Mouse (Mus musculus): Measurements from ENCODE around the gene Ajap1.

Ajap1 gene

DNA sequence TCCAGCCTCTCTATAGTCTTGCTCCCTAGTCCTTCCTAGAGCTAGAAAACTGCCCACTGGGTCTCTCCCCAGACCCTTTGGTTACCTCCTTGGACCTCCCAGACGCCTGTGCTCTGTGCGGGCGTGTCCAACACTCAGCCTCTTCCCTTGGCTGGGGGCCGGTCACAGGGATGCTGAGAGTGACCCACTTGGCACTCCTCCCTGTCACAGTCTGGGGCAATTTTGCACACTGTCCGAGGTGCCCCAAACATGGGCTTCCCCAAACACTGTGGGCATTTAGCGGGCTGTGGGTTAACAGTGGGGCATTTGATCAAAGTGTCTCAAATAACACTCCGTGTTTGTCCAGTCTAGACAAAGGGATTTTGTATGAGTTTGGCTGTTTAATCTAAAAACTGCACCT, 29.1 kb downstream of the Ajap1 start:
- in situ Hi-C loops (cut with MboI, MseI) = no loop called here

DNA sequence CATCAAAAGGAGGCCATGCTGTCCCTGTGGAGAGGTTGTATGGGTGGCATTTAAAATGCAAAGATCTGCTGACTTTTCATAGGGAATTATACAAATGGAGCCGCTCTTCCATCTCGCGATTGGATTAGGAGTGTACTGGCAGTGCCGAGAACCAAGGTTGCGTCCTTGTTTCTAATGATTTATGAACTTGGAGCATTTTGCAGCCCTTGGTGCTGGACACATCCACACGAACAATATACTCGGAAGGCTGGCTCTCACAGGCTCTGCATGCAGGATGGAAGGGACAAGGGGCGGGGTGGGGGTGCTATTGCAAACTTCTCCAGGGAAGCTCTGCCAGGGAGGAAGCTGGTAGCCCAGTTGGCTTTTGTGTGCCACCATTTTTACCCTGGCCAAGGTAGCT, 31.1 kb downstream of the Ajap1 start:
- in situ Hi-C loops (cut with MboI, MseI) = no loop called here

DNA sequence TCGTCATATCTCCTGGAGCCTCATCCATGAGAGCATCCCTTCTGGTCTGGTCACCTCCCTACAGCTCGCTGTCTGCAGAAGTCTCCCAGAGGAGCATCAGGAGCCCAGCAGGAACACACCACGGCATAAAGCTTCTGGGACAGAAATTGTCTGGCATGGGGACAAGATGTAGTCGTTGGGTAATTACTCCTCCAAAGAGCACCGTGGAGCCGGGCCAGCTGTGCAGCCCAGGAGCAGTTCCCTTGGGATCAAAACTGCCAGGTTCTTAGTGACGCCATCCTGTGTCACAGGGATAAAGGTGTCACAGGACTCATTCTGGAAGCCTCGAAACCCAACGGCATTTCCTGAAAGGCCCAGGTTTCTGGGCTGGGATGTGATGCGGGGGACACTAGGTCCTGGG, 40.1 kb downstream of the Ajap1 start:
- in situ Hi-C loops (cut with MboI, MseI) = no loop called here

DNA sequence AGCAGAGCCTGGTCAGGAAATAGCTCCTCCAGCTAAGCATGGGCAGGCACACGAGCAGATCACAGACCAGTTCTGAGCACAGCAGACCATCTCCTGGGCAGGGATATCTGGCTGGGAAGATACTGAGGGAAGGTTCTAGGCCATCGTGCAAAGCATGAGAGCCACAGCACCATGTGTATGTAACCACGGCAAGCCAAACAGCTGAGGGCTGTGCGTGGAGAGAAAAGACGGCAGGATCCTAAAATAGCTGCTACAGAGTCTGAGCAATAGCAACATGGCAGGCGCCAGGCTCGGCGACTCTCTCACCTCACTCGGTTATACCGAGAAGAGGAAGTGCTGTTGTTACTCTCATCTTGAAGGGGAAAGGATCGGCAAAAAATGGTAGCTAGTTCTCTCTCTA, 42.7 kb downstream of the Ajap1 start:
- in situ Hi-C loops (cut with MboI, MseI) = loop anchor here (10.0 kb wide), 1 partner anchor 665 kb away; no protein-coding TSS in a partner anchor

DNA sequence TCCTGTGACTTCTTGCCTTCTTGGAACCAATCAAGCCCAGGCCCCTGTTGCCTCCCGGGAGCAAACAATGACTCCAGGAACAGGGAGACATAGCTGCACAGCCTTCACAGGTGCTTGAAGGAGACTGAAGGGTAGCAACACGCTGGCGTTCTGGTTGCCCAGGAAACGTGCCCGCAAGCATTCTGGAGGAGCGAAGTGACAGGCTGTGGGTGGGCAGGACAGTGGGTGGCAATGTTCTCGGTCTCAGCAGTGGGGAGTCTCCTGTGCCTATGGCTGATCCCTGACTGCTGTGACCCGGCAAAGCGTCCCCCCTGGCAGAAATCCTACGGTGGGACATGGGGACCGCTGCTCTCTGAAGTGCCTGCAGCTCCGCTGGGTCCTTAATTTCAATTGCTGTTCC, 43.6 kb downstream of the Ajap1 start:
- in situ Hi-C loops (cut with MboI, MseI) = loop anchor here (10.0 kb wide), 1 partner anchor 666 kb away; no protein-coding TSS in a partner anchor

DNA sequence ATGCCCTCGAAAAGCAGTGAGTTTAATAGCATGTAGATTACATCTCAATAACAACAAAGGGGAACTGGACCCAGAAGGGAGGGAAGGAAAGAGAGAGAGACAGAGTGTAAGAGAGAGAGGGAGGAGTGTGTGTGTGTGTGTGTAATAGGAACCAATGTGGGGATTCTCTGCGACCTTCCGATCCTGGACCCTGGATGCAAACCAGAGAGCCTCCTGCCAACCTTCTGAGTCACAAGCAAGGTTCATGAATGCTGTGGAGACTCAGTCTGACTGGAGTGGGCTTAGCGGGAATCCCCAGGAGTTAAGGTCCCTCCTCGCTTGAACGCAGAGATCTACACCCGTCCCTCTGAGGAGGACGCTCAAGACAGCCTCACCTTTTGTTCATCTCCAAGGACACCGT, 45.4 kb downstream of the Ajap1 start:
- in situ Hi-C loops (cut with MboI, MseI) = loop anchor here (10.0 kb wide), 1 partner anchor 668 kb away; no protein-coding TSS in a partner anchor

DNA sequence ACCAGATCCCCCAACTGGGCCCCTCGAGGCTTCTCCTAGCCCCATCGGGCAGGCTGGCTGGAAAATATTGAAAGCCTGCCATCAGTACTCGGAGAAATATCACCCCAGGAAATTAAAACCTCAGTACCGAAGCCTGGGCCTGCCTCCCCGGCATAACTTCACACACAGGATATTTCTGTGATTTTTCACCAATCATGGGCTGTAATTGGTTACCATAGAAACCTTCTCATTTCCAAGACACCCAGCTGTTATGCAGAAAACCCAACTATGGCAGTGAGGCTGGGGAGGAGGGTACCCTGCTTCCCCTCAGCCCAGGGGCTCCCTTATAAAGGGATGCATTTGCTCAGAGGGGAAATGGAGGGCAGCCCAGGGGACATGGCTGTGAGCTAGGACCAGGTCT, 46.7 kb downstream of the Ajap1 start:
- in situ Hi-C loops (cut with MboI, MseI) = loop anchor here (10.0 kb wide), 1 partner anchor 669 kb away; no protein-coding TSS in a partner anchor

DNA sequence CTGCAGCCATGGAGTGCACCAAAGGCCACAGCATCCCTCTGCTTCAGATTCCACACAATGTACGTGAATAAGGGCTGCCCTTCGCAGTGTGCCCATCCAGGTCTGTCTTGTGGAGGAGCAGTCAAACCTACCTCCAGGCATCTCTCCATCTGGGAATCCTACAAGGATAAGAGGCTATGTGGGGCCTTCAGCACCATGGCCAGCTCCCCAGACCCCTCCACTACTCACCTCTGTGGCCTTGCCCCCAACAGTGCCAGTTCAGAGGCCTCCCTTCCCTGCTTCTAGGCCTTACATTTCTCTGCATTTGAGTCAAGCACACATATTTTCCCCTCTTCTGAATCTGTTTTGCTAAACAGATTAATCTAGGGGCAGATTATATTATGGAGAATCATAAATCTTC, 52.6 kb downstream of the Ajap1 start:
- in situ Hi-C loops (cut with MboI, MseI) = loop anchor here (10.0 kb wide), 1 partner anchor 675 kb away; no protein-coding TSS in a partner anchor

DNA sequence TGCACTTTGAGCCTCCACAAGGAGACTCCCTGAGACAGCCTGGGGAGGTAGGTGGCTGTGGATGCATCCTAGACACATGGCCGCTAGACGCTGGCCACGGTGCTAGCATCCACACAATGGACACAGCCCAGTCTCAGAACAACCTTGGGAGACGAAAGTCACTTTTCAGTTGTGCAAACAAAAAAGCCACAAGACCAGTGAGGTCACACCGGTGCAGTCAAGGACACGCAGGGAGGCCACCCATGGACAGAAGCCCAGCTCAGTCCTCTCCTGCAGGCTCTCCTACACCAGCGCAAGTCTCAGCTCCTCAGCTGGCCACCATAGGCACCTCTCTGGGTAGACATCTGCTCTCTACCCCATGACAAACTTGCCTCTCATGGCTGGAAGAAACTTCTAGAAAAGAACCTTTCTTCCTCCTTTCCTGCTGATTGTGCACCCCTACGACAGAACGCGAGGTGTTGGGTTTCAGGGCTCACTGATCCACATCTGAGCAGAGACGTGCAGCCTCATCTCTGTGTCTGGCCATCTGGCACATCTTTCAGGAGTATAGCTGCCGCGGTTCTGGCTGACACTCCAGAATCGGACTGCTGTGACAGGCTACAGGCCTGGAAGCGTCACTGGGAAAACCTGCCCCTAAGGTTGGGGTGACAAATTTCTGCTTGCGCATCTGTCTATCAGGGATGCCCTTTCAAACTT, 56.5 kb downstream of the Ajap1 start:
- in situ Hi-C loops (cut with MboI, MseI) = no loop called here

DNA sequence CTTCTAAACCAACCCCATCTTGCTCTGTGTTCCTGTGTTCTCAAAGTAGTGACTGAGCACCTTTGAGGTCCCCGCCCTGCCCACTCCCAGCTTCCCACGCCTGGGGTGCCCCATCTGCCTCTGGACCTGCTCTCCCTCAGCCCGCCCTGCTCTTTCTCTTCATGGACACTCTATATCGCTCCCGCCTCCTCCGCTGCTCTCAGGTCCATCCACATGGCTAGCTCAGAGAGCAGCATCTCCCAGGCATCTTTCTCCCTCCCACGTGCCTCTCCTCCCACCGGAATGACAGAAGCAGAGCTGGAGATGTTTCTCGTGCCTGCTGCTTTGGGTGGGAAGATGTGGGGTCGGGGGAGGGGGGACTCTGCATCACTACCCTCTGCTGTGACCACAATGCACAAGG, 58.3 kb downstream of the Ajap1 start:
- in situ Hi-C loops (cut with MboI, MseI) = no loop called here

DNA sequence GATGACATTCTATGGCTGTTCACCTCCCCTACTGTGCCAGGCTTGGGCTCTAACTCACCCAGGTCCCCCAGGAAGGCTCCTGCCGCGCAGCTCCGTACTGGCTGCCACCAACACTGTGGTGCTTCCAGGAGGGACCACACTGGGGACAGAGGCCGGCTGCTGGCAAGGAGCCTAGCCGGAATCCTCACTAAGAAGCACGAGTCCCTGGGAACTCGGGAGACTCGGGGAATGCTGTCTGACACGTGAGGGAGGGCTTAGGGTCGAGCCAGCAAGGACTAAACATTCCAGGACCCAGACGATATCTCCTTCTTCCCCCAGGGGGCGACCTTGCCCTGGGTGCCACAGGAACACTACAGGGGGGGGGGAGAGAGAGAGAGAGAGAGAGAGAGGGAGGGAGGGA, 64.7 kb downstream of the Ajap1 start:
- in situ Hi-C loops (cut with MboI, MseI) = no loop called here

DNA sequence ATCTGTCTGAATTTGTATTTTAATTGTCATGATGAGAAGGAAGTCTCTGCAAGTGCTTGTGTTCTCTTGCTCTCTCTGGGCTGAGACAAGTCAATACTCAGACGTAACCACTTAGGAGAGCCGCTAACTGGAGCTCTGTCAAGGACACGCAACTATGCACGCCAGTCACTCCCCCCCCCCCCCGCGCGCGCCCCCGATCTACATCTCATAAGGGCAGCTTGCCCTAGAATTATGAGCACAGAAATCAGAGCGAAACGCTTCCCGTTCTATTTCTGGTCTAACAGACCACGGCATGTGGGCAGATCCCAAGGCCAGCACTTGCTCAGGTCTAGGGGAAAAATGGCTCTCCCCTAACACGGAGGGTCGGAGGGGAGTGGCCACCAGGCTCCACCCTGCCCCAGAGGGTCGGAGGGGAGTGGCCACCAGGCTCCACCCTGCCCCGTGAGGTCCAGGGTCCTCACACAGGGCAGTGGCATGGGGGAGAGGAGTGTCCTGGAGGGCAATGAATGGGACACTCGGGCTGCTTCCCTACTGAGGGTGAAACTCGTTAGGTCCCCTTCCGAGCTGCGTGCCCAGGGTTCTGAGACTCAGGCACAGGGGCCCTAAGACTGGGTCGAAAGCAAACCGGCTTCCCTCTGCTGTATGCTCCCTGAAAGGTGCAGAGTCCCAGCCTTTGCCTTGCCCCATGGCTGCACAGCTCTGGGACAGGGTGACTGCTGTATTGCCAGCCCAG, 65.3 kb downstream of the Ajap1 start:
- in situ Hi-C loops (cut with MboI, MseI) = no loop called here

DNA sequence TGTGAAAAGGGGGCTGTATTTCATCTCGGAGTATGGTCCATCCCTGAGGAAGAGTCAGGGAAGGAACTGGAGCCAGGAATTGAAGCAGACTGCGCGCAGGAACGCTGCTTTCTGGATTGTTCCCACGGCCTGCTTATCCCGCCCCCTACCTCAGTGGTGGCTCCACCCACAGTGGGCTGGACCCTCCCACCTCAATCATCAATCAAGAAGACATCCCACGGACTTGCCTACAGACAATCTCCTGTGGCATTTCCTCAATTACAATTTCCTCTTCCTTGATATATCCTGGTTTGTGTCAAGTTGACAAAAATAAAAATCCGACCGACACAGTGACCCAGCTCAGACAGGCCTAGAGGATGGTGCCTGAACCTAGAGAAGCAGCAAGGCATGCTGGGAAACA, 66.5 kb downstream of the Ajap1 start:
- in situ Hi-C loops (cut with MboI, MseI) = no loop called here

DNA sequence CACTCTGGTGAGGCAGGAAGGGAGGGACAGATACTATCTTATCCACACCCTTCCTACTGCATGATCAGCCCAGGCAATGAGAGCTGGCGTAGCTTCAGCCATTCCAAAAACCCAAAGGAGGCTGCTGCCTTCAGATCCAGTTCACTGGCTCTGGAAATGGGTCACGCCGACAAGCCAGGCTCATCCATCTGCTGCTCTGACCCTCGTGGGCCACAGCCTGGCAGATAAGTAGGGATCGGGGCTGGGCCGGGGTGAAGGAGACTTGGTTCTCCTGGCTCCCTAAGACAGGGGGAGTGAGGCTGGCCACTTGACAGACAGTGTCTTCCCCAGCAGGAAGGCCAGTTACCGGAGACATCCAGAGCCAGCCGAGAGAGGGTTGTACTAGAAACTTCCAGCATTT, 84.2 kb downstream of the Ajap1 start:
- in situ Hi-C loops (cut with MboI, MseI) = loop anchor here (10.0 kb wide), 1 partner anchor 824 kb away; no protein-coding TSS in a partner anchor

DNA sequence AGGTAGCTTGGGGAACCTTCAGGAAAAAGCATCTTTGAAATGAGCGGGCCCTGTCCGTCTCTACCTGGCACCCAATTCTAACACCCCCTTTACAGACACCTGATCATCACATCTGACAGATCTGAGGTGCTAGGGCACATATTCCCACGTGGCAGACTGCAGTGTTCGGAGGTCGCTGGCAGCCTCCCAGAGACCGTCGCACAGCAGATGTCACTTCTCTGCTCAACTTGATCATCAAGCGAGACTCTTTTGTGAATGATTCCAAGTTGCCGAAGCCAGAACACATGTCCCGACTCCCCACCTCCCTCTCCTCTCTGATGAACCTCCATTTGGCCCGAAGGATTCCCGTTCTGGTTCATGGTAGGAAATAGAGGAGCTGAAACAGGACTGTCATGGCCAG, 95.1 kb downstream of the Ajap1 start:
- in situ Hi-C loops (cut with MboI, MseI) = no loop called here

DNA sequence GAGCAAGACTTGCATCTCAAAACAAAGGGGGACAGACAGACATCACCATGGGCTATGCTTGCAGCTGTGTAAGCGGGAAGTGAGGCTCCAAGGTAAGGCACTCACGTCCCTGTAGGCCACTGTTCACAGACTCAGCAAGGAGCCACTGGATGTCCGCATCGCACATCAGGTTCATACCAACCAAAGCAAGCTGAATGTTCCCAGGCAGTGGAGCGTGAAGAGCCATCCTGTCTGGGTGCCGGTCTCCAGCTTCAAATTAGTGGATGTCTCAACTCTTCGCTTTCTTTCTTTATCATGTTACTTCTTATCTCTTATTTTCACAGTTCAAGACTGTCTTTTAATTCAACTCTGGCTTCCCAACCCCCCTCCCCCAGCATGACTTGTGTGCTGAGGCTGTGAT, 101.2 kb downstream of the Ajap1 start:
- in situ Hi-C loops (cut with MboI, MseI) = no loop called here

DNA sequence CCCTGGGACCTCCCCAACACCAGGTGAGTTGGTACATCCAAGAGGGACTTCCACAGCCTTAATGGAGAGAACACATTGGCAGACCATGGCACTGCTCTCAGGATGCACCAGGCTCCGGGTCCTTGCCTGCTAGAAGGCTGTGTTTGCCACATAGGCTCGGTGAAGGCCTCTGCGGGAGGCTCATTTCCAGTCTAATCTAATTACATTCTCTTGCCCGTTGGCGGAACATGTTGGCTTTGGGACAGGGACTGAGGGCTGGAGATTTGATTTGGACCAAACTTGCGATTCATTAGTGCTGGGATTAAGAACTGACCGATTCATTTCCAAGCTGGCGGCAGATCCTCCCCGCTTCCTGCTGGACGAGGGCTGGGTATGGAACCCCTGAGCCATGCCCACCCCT, 101.7 kb downstream of the Ajap1 start:
- in situ Hi-C loops (cut with MboI, MseI) = no loop called here

DNA sequence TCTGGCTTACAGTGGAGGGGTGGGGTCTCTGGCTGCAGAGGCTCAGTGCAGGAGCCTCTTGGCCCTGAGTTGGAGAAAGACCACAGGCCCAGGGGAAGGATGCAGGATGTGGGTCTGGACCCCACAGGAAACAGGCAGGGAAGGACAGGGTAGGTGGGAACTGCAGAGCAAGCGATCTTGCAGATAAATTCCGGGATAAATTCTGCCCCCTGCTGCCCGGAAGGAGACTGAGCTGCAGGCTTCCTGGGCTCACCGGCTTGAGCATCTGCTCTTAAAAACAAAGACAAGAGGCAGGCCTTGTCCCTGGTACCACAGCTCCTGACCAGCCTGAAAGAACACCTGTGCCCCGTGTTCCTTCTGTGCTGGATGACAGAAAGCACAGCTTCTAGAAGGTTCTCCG, 104.6 kb downstream of the Ajap1 start:
- in situ Hi-C loops (cut with MboI, MseI) = no loop called here

DNA sequence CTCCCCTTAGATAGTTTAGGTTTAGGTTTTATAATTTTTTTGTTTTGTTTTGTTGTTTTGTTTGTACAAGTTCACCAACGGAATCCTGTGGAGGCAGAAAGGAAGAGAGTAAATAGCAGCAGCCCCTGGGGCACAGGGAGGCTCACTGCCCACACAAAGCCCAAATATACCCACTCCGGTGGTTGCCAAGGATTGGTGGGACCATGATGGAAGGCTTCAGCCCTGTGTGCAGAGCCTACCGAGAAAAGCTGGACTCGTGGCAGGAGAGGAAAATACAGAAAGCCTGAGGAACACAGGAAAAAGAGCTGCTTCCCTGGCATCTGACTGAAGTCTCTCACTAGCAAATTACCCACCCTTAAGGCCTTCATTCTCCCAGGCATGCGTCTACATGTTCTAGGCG, 108.4 kb downstream of the Ajap1 start:
- in situ Hi-C loops (cut with MboI, MseI) = no loop called here

DNA sequence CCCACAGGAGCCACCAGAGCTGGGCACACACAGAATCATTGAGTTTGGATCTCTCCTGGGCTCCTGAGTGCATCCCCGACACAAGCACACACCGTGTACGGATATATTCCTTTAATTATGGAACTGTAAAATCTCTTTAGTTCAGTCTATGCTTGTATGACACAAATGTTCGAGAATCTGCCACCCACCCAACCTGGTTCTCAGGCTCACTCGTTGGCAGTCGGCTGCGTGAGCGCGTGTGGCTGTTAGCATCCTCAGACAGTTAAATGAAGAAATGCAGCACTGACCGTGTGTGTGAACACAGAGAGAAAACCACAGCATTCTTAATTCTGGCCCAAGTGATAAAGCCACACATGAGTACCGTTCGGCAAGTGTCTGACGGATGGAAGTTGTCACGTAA, 109.5 kb downstream of the Ajap1 start:
- in situ Hi-C loops (cut with MboI, MseI) = no loop called here

DNA sequence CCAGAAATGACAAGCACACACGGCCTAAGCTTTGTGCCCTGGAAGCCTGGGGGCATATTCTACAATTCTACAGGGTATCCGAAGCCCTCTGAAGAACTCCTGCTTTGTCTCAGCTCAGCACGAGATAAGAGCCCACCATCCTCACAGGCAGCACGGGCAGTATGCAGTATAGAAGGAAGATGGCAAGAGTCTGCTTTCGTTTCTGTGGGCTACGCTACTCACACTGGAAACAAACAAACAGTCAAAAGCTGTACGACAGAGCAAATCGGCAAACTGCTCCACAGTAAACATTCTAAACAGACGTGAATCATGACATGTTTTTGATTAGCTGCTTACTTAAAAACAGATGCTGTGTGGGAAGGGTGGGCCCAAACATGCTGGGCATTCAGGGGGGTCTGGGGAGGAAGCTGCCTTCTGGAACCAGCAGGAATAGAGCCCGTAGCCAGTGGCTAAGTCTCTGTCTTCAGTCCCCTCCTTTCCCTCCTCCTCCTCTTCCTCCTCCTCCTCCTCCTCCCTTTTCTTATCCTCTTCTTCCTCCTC, 113.9 kb downstream of the Ajap1 start:
- in situ Hi-C loops (cut with MboI, MseI) = no loop called here

DNA sequence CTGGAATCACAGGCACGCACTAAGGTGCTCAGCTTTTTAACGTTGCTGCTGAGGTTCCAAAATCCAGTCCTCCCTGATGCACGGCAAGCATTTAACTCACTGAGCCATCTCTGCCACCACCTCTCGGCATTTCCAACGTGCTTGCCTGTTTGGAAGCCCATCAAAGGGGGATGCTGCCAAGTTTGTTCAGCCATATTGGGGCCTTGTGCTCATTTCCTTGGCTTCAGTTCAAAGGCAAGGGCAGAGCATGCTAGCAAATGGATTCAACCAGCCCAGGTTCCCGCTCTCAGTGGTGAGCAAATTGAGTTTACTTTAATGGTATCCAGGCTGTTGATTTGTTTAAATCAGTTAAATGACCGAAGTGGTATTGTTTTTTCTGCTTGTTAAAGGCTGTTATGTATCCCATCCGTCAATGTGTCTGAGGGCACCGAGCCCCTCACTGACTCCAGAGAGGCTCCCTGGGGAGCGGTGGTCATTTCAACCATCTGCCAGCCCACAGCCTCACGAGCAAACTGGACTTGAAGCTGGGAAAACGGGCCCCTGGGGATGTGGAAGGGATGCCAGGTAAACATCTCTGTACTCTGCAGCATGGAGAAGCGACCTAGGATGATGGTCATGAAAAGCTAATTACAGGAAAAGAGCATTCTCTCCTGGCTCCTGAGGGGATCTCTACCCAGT, 121.6 kb downstream of the Ajap1 start:
- in situ Hi-C loops (cut with MboI, MseI) = no loop called here

DNA sequence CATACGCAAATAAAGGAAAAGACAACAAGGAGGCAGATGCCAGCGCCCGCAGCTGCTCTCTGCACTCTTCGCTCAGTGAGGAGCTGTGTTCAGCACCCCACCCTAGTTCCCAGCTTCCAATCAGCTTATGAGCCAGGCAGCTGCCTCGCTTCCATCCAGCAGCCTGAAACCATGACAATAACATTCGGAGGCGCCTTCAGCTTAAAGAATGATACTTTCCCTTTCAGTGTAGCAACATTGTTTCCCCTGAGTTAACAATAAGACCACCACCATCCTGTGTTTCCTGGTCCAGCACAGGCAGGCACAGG, 124.4 kb downstream of the Ajap1 start:
- in situ Hi-C loops (cut with MboI, MseI) = no loop called here
